Mouse (Mus musculus): Measurements from ENCODE around the gene Ncor1. TPM values are rescaled to one million over a fixed set of nuclear protein-coding genes. Genes with fewer than 3 reads are reported as not detected.
"Not testable (repeated sequence)": the region's sequence is repeated elsewhere in the genome, so short reads cannot be mapped to it uniquely, and the experiment has no call there.

The Ncor1 gene
- polyA plus RNA-seq, 1 experiment from 2014 or later: 82.2 TPM

DNA sequence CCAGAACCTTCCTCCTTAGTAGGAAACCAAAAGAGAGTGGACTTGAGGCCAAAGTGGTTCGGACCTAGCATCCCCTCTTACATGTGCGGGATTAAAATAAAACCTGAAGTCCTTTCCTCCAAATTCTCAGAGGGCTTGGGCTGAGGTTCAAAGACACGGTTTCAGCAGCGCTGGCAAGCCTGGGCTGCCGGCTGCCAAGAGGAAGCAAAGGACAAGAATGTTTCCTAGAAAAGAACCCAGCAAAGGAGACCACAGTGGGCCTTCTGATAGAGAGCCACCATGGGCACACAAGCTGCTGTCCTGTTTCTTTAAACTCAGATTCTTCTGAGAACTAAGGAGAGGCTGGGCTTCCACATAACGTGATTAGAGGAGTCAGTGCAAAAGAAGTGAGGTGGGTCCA lies 20.6 kb upstream of the Ncor1 start:
- H3K27ac ChIP-seq (replicated peaks): no peak overlapping the region; the same call in 1 of the 2 replicates
- WGBS: 57% methylated on average over 6 of the region's 6 CpGs
- DNase-seq (ENCODE audit: low spot score): no peak

DNA sequence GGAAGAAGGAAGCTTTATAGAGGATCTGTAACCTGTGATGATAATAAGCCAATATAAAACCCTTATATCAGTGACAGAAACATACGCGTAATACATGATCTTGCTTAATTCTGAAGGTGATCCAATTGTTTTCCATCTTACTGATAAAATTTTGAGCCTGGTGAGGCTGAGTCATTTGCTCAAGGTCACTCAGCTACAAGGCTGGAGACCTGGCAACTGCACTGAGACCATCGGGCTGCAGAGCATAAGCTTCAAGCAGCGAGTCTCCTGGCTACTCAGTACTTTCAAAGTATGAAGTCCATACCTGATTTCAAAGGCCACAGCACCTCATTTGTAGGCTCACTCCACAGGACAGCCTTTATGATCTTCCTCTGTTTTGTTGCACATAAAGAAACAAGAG lies 17.8 kb upstream of the Ncor1 start:
- 88% methylated on average over 4 of the region's 4 CpGs for WGBS
- no peak for DNase-seq (ENCODE audit: low spot score)
- TF ChIP-seq CTCF (IDR thresholded peaks at IDR 0.05; ENCODE audit: low read depth) (no peak), EP300 (optimal IDR thresholded peaks at IDR 0.05) (no peak)

More for the DNA sequence above, 20.6 kb upstream of the Ncor1 start:
- H3K4me2 ChIP-seq (replicated peaks; ENCODE audit: low read depth): no peak overlapping the region
- H3K4me1 ChIP-seq (replicated peaks; ENCODE audit: control insufficient read depth, insufficient read depth): no peaks in the 10 kb centered on the region
- no peaks in the 10 kb centered on the region for H3K9me3 ChIP-seq (ENCODE audit: control insufficient read depth, low read length)
- no peak overlapping the region for H3K4me3 ChIP-seq (ENCODE audit: low read depth, low read length)
- H3K36me3 ChIP-seq (ENCODE audit: control insufficient read depth, insufficient read depth, low read length): no peaks in the 10 kb centered on the region
- no peak overlapping the region for H3K9ac ChIP-seq (ENCODE audit: low read length)
- no peak for ATAC-seq (ENCODE audit: low FRiP score, low TSS enrichment)
- no peaks in the 10 kb centered on the region for H3K27me3 ChIP-seq (ENCODE audit: control insufficient read depth, insufficient read depth, low read length)
- TF ChIP-seq CTCF (IDR thresholded peaks at IDR 0.05; ENCODE audit: low read depth) (no peak), EP300 (optimal IDR thresholded peaks at IDR 0.05) (no peak)

GRCm38 (mm10) chr11:62473516-62473915 lies 15.2 kb upstream of the Ncor1 start:
- Histone ChIP-seq H3K4me2 (replicated peaks; ENCODE audit: low read depth) (no peak overlapping the region), H3K36me3 (ENCODE audit: control insufficient read depth, insufficient read depth, low read length) (no peaks in the 10 kb centered on the region), H3K4me1 (replicated peaks; ENCODE audit: control insufficient read depth, insufficient read depth) (no peaks in the 10 kb centered on the region), H3K27ac (replicated peaks) (no peak overlapping the region), H3K27me3 (ENCODE audit: control insufficient read depth, insufficient read depth, low read length) (no peaks in the 10 kb centered on the region), H3K9me3 (ENCODE audit: control insufficient read depth, low read length) (no peaks in the 10 kb centered on the region), H3K4me3 (ENCODE audit: low read depth, low read length) (no peak overlapping the region), H3K9ac (ENCODE audit: low read length) (no peak overlapping the region)
- TF ChIP-seq EP300 (optimal IDR thresholded peaks at IDR 0.05): no peak
- TF ChIP-seq CTCF (IDR thresholded peaks at IDR 0.05; ENCODE audit: low read depth): no peak
- DNase-seq (ENCODE audit: low spot score) (no peak), ATAC-seq (ENCODE audit: low FRiP score, low TSS enrichment) (no peak)
- 92% methylated on average over 5 of the region's 5 CpGs for WGBS

More for the DNA sequence above, 17.8 kb upstream of the Ncor1 start:
- H3K4me1 ChIP-seq (replicated peaks; ENCODE audit: control insufficient read depth, insufficient read depth): no peaks in the 10 kb centered on the region
- no peaks in the 10 kb centered on the region for H3K9me3 ChIP-seq (ENCODE audit: control insufficient read depth, low read length)
- H3K4me2 ChIP-seq (replicated peaks; ENCODE audit: low read depth): no peak overlapping the region
- no peak overlapping the region for H3K4me3 ChIP-seq (ENCODE audit: low read depth, low read length)
- no peak for ATAC-seq (ENCODE audit: low FRiP score, low TSS enrichment)
- no peaks in the 10 kb centered on the region for H3K36me3 ChIP-seq (ENCODE audit: control insufficient read depth, insufficient read depth, low read length)
- H3K27me3 ChIP-seq (ENCODE audit: control insufficient read depth, insufficient read depth, low read length): no peaks in the 10 kb centered on the region
- no peak overlapping the region for H3K27ac ChIP-seq (replicated peaks)
- H3K9ac ChIP-seq (ENCODE audit: low read length): no peak overlapping the region

DNA sequence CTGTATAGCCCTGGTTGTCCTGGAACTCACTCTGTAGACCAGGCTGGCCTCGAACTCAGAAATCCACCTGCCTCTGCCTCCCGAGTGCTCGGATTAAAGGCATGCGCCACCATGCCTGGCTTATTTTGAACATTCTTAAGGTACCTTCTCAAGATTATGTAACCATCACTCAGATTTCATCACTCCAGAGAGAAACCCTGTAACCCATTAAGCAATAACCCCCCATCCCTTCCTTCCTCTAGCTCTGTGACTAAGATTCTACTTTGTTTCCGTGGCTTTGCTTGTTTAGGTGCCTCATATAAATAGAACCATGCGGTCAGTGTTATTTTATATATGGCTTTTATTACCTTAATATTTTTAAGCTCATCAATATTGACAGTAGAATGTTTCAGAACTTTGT lies 12.1 kb upstream of the Ncor1 start:
- no peaks in the 10 kb centered on the region for H3K36me3 ChIP-seq (ENCODE audit: control insufficient read depth, insufficient read depth, low read length)
- ATAC-seq (ENCODE audit: low FRiP score, low TSS enrichment) (no peak), DNase-seq (ENCODE audit: low spot score) (no peak)
- H3K9me3 ChIP-seq (ENCODE audit: control insufficient read depth, low read length): no peaks in the 10 kb centered on the region
- H3K27me3 ChIP-seq (ENCODE audit: control insufficient read depth, insufficient read depth, low read length): no peaks in the 10 kb centered on the region
- H3K4me1 ChIP-seq (replicated peaks; ENCODE audit: control insufficient read depth, insufficient read depth): no peaks in the 10 kb centered on the region
- no peak overlapping the region for H3K4me3 ChIP-seq (ENCODE audit: low read depth, low read length)
- TF ChIP-seq EP300 (optimal IDR thresholded peaks at IDR 0.05): no peak
- no peak for TF ChIP-seq CTCF (IDR thresholded peaks at IDR 0.05; ENCODE audit: low read depth)
- no peak overlapping the region for H3K4me2 ChIP-seq (replicated peaks; ENCODE audit: low read depth)
- H3K27ac ChIP-seq (replicated peaks): no peak overlapping the region
- H3K9ac ChIP-seq (ENCODE audit: low read length): no peak overlapping the region
- WGBS: 91% methylated on average over 6 of the region's 6 CpGs

DNA sequence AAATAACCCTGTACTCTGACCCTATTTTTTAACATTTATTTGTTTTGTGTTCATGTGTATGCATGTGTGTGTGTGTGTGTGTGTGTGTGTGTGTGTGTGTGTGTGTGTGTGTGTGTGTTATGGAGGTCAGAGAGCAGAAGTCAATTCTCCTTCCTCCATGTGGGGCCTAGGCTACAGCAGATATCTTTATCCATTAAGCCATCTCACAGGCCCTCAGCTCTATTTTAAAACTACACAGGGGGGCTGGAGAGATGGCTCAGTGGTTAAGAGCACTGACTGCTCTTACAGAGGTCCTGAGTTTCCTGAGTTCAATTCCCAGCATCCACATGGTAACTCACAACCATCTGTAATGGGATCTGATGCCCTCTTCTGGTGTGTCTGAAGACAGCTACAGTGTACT lies 8.9 kb upstream of the Ncor1 start:
- H3K4me1 ChIP-seq (replicated peaks; ENCODE audit: control insufficient read depth, insufficient read depth); H3K9me3 ChIP-seq (ENCODE audit: control insufficient read depth, low read length); H3K4me3 ChIP-seq (ENCODE audit: low read depth, low read length); ATAC-seq (ENCODE audit: low FRiP score, low TSS enrichment); H3K36me3 ChIP-seq (ENCODE audit: control insufficient read depth, insufficient read depth, low read length); H3K27me3 ChIP-seq (ENCODE audit: control insufficient read depth, insufficient read depth, low read length); H3K4me2 ChIP-seq (replicated peaks; ENCODE audit: low read depth); H3K27ac ChIP-seq (replicated peaks); H3K9ac ChIP-seq (ENCODE audit: low read length): not testable (repeated sequence)
- DNase-seq (ENCODE audit: low spot score): peak; percentile 23

- no peaks in the 10 kb centered on the region for H3K4me1 ChIP-seq (replicated peaks; ENCODE audit: control insufficient read depth, insufficient read depth)
- H3K27me3 ChIP-seq (ENCODE audit: control insufficient read depth, insufficient read depth, low read length): no peaks in the 10 kb centered on the region
- H3K4me2 ChIP-seq (replicated peaks; ENCODE audit: low read depth): no peak overlapping the region
- H3K36me3 ChIP-seq (ENCODE audit: control insufficient read depth, insufficient read depth, low read length): no peaks in the 10 kb centered on the region
- H3K4me3 ChIP-seq (ENCODE audit: low read depth, low read length): no peak overlapping the region
- WGBS: 73% methylated on average over 3 of the region's 3 CpGs
- DNase-seq (ENCODE audit: low spot score): peak; percentile 37
- no peak overlapping the region for H3K9ac ChIP-seq (ENCODE audit: low read length)
- peak; percentile 96 for ATAC-seq (ENCODE audit: low FRiP score, low TSS enrichment)
- TF ChIP-seq EP300 (optimal IDR thresholded peaks at IDR 0.05) (no peak), CTCF (IDR thresholded peaks at IDR 0.05; ENCODE audit: low read depth) (no peak)
- H3K9me3 ChIP-seq (ENCODE audit: control insufficient read depth, low read length): no peaks in the 10 kb centered on the region
- H3K27ac ChIP-seq (replicated peaks): no peak overlapping the region
Observed at GRCm38 (mm10) chr11:62466546-62466945, 8.2 kb upstream of the Ncor1 start.
